Mouse (Mus musculus) olfactory bulb, adult 2 months (tissue): ENCODE measurements around the gene Dnaaf5.

Source experiments
- CTCF ChIP-seq: fragments of 200-500 bp; IDR thresholded peaks from 2 replicates; pipeline ENCODE4 v1.5.1; 2012; ENCODE audit warnings: low read depth, mild to moderate bottlenecking, low read length, moderate library complexity; ENCODE audit not compliant: insufficient read depth
- POLR2A ChIP-seq: fragments of 200-500 bp; IDR thresholded peaks from 2 replicates; pipeline ENCODE4 v1.6.1; 2012; ENCODE audit warnings: mild to moderate bottlenecking, low read depth, low read length, moderate library complexity; ENCODE audit not compliant: insufficient read depth

- TF ChIP-seq CTCF = no peak
- TF ChIP-seq POLR2A = no peak
These were observed 594 bp downstream of the Dnaaf5 start for GRCm38 (mm10) chr5:139150603-139151031.
